Mouse (Mus musculus): Measurements from ENCODE around the gene Serf2. TPM values are rescaled to one million over a fixed set of nuclear protein-coding genes. Genes with fewer than 3 reads are reported as not detected.
"Not testable (repeated sequence)": the region's sequence is repeated elsewhere in the genome, so short reads cannot be mapped to it uniquely, and the experiment has no call there.

Gene Serf2
- polyA plus RNA-seq, 1 experiment from 2014 or later: 388 TPM

- no peak; the same call in 1 of the 2 replicates for ATAC-seq
- H3K4me1 ChIP-seq (replicated peaks): peaks cover 4% of the 10 kb centered on the region; the same call in 1 of the 2 replicates
- peak overlapping the region; percentile 62 for H3K4me3 ChIP-seq (replicated peaks)
- H3K27me3 ChIP-seq: no peaks in the 10 kb centered on the region
- peak overlapping the region; percentile 62 for H3K27ac ChIP-seq
- no peaks in the 10 kb centered on the region for H3K9me3 ChIP-seq
- 34% methylated on average over 8 of the region's 8 CpGs for WGBS
- H3K9ac ChIP-seq (replicated peaks): peak overlapping the region; percentile 76; the same call in 1 of the 2 replicates
- H3K36me3 ChIP-seq: peaks cover 10% of the 10 kb centered on the region; the same call in 1 of the 2 replicates
- peak overlapping the region; percentile 82 for H3K4me2 ChIP-seq (replicated peaks)
Measured at GRCm38 (mm10) chr2:121474180-121474535, 25.2 kb downstream of the Serf2 start.

GRCm38 (mm10) chr2:121475306-121475705, 26.3 kb downstream of the Serf2 start:
- H3K9me3 ChIP-seq, H3K36me3 ChIP-seq: not testable (repeated sequence)

GRCm38 (mm10) chr2:121477491-121478266, 28.7 kb downstream of the Serf2 start:
- WGBS: 79% methylated on average over 3 of the region's 3 CpGs
- no peak overlapping the region for H3K27ac ChIP-seq
- no peaks in the 10 kb centered on the region for H3K9me3 ChIP-seq
- H3K27me3 ChIP-seq: no peaks in the 10 kb centered on the region
- H3K4me3 ChIP-seq (replicated peaks): no peak overlapping the region
- 0 out of 2 replicates have a peak, but pooled peaks cover 4% of the 10 kb centered on the region for H3K4me1 ChIP-seq (replicated peaks)
- H3K36me3 ChIP-seq: no peaks in the 10 kb centered on the region
- H3K4me2 ChIP-seq (replicated peaks): no peak overlapping the region
- ATAC-seq: no peak
- no peak overlapping the region for H3K9ac ChIP-seq (replicated peaks)

More at GRCm38 (mm10) chr2:121475306-121475705, 26.3 kb downstream of the Serf2 start:
- not testable (repeated sequence) for H3K4me3 ChIP-seq (replicated peaks); H3K4me2 ChIP-seq (replicated peaks); H3K4me1 ChIP-seq (replicated peaks); H3K9ac ChIP-seq (replicated peaks); H3K27me3 ChIP-seq; H3K27ac ChIP-seq; ATAC-seq
- WGBS: 95% methylated on average over 2 of the region's 2 CpGs

GRCm38 (mm10) chr2:121480498-121480897, 31.5 kb downstream of the Serf2 start:
- Histone ChIP-seq H3K4me3 (replicated peaks) (no peak overlapping the region), H3K36me3 (no peaks in the 10 kb centered on the region), H3K4me1 (replicated peaks) (peaks cover 5% of the 10 kb centered on the region; the same call in 1 of the 2 replicates), H3K9ac (replicated peaks) (no peak overlapping the region), H3K9me3 (no peaks in the 10 kb centered on the region), H3K27ac (no peak overlapping the region), H3K4me2 (replicated peaks) (no peak overlapping the region), H3K27me3 (no peaks in the 10 kb centered on the region)
- 62% methylated on average over 3 of the region's 3 CpGs for WGBS
- ATAC-seq: no peak

DNA sequence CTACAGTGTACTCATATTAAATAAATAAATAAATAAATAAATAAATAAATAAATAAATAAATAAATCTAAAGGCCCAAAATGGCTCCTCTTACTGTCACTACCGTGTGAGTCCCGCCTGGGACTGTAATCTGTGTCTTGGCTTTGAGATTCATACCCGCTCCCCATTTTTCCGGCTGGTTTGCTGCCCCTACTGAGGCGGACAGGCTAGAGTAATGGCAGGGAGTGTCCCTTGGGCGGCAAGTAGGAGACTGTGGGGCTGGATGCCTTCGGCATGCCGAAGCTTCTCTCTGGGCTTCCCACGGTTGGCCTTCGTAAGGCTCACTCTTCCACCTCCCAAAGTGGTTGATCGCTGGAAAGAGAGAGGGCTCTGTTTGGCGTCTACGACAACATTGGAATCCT, 31.9 kb downstream of the Serf2 start:
- 88% methylated on average over 13 of the region's 13 CpGs for WGBS

DNA sequence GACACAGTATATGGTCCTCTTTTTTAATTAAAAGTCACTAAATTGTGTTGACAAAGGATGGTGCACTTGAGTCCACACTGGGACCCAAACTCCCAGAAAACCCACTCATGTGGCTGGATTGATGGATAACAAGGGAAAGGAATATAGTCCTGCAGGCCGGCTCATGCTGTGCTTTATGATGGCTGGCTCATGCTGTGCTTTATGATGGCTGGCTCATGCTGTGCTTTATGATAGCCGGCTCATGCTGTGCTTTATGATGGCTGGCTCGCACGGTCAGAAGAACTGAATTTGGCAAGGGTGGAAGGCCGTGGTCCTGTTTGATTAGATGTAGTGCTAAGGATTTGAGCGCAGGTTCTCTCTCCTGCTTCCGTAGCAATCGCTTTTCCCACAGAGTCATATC, 34.6 kb downstream of the Serf2 start:
- peak; percentile 40; the same call in 1 of the 2 replicates for ATAC-seq
- Histone ChIP-seq H3K27ac (peak overlapping the region; percentile 35), H3K36me3 (no peaks in the 10 kb centered on the region), H3K4me1 (replicated peaks) (peaks cover 5% of the 10 kb centered on the region; the same call in 1 of the 2 replicates), H3K4me2 (replicated peaks) (no peak overlapping the region), H3K9me3 (no peaks in the 10 kb centered on the region), H3K9ac (replicated peaks) (no peak overlapping the region; the same call in 1 of the 2 replicates), H3K4me3 (replicated peaks) (no peak overlapping the region), H3K27me3 (no peaks in the 10 kb centered on the region)
- 44% methylated on average over 8 of the region's 8 CpGs for WGBS

More for the DNA sequence above, 31.9 kb downstream of the Serf2 start:
- not testable (repeated sequence) for H3K4me3 ChIP-seq (replicated peaks); H3K27me3 ChIP-seq; H3K36me3 ChIP-seq; H3K9me3 ChIP-seq; H3K4me2 ChIP-seq (replicated peaks); H3K9ac ChIP-seq (replicated peaks); H3K4me1 ChIP-seq (replicated peaks); ATAC-seq; H3K27ac ChIP-seq

DNA sequence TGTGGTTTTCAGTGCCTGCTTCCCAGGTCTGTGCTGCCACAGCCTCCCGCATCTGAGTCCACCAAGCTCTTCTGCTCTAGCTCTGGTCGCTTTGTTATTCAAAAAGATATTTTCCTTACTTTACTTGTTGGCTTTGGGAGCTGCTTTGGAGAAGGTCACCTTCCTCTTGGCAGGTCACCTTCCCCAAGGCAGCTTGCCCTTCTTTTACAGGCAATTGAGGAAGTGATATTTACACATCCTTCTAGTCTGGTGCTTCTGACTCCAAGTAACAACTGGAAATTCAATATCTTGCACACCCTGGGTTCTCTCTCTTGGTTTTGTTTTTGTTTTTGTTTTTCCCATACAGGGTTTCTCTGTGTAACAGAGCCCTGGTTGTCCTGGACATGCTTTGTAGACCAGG, 35.4 kb downstream of the Serf2 start:
- H3K9me3 ChIP-seq; H3K36me3 ChIP-seq; H3K9ac ChIP-seq (replicated peaks); H3K27me3 ChIP-seq; H3K4me3 ChIP-seq (replicated peaks); H3K27ac ChIP-seq; H3K4me2 ChIP-seq (replicated peaks); H3K4me1 ChIP-seq (replicated peaks); ATAC-seq: not testable (repeated sequence)
- WGBS: 90% methylated on average over 2 of the region's 2 CpGs

DNA sequence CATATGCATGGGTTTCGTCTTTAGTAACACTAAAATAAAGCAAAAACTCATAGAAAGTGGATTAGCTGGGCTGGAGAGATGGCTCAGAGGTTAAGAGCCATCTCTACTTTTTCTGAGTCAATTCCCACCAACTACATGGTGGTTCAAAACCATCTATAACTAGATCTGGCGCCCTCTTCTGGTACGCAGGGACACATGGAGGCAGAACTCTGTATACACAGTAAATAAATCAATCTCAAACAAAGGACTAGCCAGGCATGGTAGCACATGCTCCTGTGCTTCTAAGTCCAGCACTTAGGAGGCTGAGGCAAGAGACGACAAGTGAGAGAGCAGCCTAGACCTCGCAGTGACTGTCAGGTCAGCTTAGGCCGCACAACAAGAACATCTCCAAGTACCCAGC, 52.6 kb downstream of the Serf2 start:
- H3K4me1 ChIP-seq (replicated peaks); H3K36me3 ChIP-seq; H3K9ac ChIP-seq (replicated peaks); H3K4me3 ChIP-seq (replicated peaks); H3K27ac ChIP-seq; H3K9me3 ChIP-seq; H3K4me2 ChIP-seq (replicated peaks); H3K27me3 ChIP-seq; ATAC-seq: not testable (repeated sequence)
- 85% methylated on average over 3 of the region's 6 CpGs for WGBS

DNA sequence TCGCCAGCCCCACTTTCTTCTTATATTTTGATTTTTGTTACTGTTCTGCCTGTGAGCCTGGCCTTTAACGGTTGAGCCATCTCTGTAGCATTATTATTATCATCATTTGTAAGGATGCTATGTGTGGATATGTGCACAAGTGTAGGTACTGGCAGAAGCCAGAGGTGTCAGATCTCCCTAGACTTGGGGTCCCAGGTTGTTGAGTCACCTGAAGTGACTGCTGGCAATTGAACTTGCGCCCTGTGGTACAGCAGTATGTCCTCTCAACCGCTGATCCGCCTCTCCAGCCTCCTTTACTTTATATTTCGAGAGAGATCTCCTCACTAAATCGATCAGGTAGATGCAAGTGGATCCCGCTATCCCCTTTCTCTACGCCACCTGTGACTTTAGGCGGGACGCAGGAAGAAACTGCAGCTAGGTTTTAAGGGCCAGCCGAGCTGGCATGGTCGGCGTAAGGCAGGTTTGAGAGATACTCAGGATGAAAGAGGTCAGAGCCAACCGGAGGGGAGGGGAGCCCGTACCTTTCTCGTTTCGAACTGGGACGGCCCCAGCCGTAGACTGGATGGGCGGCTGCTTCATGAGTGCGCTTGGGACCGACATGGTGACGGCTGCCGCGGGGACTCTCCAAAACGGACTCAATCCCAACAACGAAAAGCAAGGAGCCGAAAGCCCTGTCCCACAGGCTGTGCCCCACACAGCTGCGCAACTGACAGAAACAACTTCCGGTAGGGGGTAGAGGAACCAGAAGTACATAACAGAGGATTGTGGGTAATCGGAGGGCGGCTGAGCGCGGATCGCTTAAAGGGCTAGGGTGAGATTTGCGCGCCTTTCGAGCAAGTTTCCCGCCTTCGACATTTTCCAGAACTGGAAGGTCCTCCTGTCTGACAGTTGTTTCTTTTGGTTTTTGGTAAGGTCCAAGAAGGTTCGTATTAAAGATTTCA, 57.2 kb downstream of the Serf2 start, which contains the start of the genes Mfap1a and Wdr76:
TSS of gene Mfap1a (minus strand) at position 724 of the 941 bp plus-strand sequence.
TSS of gene Wdr76 (plus strand) at position 782 of the 941 bp plus-strand sequence.
- not testable (repeated sequence) for H3K36me3 ChIP-seq, H3K27me3 ChIP-seq, H3K9me3 ChIP-seq
- 4% methylated on average over 42 of the region's 42 CpGs for WGBS
- H3K4me2 ChIP-seq (replicated peaks): peak within 1 kb of the TSS; percentile 64
- H3K27ac ChIP-seq: peak within 1 kb of the TSS; percentile 51; the same call in 1 of the 2 replicates
- H3K4me1 ChIP-seq (replicated peaks): peaks cover 21% of the 10 kb centered on the region
- H3K4me3 ChIP-seq (replicated peaks): peak within 1 kb of the TSS; percentile 61
- peak; percentile 94 for ATAC-seq
- peak within 1 kb of the TSS; percentile 70 for H3K9ac ChIP-seq (replicated peaks)

DNA sequence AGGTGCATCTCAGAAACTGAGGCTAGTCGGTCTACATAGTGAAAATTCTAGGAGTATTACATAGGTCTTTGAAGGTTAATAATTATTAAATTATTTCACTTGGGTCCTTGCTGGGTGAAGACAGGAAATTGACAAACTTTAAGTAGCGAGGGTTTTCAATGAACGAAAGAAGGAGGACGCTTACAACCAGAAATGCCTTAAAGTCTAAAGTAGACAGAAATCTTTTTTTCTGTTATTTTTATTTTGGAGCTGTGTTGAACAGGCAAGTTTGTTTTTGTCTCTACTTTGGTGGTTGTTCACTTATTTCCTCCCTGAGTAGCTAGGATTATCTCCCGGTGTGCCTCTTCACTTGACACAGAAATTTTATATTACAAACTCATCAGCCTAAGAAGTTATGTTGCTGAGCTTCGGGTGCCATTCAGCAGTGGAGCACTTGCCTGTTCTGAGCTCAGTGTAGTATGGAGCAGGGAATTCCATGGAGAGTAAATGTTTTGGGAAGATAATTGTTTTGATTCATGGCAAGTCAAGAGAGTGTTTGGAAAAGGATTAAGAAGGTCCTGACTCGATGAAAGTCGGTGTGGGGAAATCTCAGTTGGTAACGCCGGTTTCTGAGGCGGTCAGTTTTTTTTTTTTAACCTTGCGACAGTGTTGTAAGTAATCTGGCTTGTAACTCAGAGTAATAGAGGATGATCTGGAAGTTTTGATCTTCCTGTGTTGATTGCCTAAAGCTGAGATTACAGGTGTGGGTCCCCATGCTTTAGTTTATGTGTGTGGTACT, 58.4 kb downstream of the Serf2 start:
- Histone ChIP-seq H3K9me3 (no peaks in the 10 kb centered on the region), H3K36me3 (peaks cover 16% of the 10 kb centered on the region), H3K4me3 (replicated peaks) (peak overlapping the region; percentile 61), H3K4me2 (replicated peaks) (peak overlapping the region; percentile 64), H3K27ac (no peak overlapping the region), H3K9ac (replicated peaks) (peak overlapping the region; percentile 70), H3K27me3 (no peaks in the 10 kb centered on the region), H3K4me1 (replicated peaks) (peaks cover 21% of the 10 kb centered on the region)
- WGBS: 18% methylated on average over 12 of the region's 12 CpGs
- ATAC-seq: no peak

Data from midbrain, embryonic 13.5 days (tissue).